Mouse (Mus musculus): ENCODE data around the gene Serpina5. TPM values are rescaled to one million over a fixed set of nuclear protein-coding genes. Genes with fewer than 3 reads are reported as not detected.

Gene Serpina5
- polyA plus RNA-seq, 1 experiment from 2014 or later, result not detected

DNA sequence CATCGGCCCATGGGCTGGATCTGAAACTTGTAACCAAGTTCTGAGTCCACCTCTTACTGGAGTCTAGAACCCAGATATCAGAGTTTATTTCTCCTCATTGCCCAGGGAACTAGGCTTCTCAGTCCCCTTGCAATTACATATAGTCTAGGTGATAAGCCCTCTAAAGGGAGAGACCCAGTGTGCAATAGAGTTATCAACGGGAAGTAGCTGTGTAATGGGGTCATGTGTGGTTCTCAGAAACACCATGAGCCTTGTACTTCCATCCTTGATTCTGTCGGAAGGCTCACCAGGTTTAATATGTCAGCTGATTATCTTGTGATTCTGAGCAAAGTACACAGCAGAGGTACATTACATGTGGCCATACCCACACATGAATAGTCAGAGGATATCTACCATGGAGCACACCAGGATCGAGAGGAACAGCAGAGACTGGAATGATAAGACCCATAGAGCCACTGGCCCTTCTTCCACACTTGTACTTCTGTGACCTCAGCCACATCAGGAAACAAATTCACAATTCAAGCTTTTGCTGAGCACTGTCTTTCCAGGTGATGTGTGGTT, 39.7 kb downstream of the Serpina5 start:
- 93% methylated on average over 4 of the region's 4 CpGs for WGBS
- no peak overlapping the region for H3K4me3 ChIP-seq (replicated peaks)
- no peak for ATAC-seq (ENCODE audit: low FRiP score)

DNA sequence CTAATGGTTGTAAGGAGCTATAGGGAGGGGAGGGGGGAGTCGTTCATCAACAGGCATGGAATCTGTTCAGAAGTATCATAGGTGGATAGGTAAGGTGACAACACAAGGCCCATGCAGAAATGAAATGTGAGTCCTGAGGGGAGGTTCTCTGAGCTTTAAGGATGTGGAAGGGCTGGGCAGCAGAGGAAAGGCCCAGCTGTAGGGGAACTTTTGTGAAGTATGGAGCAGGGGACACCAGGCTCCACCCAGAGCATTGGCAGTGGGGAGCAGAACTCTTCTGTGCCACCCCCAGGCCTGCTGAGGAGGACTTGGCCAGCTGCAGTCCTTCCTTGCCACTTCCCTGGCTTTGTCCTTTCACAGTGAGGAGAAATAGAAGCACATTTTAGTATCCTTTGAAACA, 40.6 kb downstream of the Serpina5 start:
- no peak overlapping the region for H3K9ac ChIP-seq
- no peak for ATAC-seq (ENCODE audit: low FRiP score)
- H3K36me3 ChIP-seq (replicated peaks), result no peaks in the 10 kb centered on the region
- no peak overlapping the region for H3K27ac ChIP-seq
- no peaks in the 10 kb centered on the region for H3K4me1 ChIP-seq
- H3K9me3 ChIP-seq, result no peaks in the 10 kb centered on the region
- H3K4me2 ChIP-seq, result no peak overlapping the region
- no peak overlapping the region for H3K4me3 ChIP-seq (replicated peaks)
- 93% methylated on average over 1 of the region's 1 CpGs for WGBS
- H3K27me3 ChIP-seq, result no peaks in the 10 kb centered on the region

More for the DNA sequence above, 39.7 kb downstream of the Serpina5 start:
- no peak overlapping the region for H3K27ac ChIP-seq
- H3K9ac ChIP-seq, result no peak overlapping the region
- no peaks in the 10 kb centered on the region for H3K9me3 ChIP-seq
- H3K4me1 ChIP-seq, result no peaks in the 10 kb centered on the region
- no peak overlapping the region for H3K4me2 ChIP-seq
- no peaks in the 10 kb centered on the region for H3K36me3 ChIP-seq (replicated peaks)
- no peaks in the 10 kb centered on the region for H3K27me3 ChIP-seq

- H3K27ac ChIP-seq, result no peak overlapping the region
- WGBS, result 73% methylated on average over 1 of the region's 1 CpGs
- no peaks in the 10 kb centered on the region for H3K4me1 ChIP-seq
- no peak overlapping the region for H3K9ac ChIP-seq
- H3K36me3 ChIP-seq (replicated peaks), result no peaks in the 10 kb centered on the region
- no peak overlapping the region for H3K4me3 ChIP-seq (replicated peaks)
- no peaks in the 10 kb centered on the region for H3K9me3 ChIP-seq
- no peak overlapping the region for H3K4me2 ChIP-seq
- no peaks in the 10 kb centered on the region for H3K27me3 ChIP-seq
- ATAC-seq (ENCODE audit: low FRiP score), result no peak
Observed at GRCm38 (mm10) chr12:104142427-104142826, 41.5 kb downstream of the Serpina5 start.

DNA sequence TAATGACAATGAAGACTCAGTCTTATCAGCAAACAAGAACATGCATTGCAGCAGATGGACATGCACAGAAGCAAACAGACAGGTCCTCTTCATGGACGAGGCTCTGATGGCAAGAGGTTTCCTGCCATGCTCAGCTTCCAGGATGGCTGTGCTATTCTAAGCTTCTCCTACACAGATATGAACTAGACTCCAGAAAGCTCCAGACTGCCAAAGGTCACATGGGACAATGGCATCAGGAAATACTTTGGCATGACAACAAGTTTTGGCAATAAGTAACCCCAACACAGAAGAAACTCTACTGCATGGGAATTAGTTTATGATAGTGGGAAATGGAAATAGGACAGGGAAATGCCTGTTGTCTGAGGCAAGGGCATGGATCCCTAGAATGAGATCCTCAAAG, 42.4 kb downstream of the Serpina5 start:
- H3K36me3 ChIP-seq (replicated peaks), result no peaks in the 10 kb centered on the region

DNA sequence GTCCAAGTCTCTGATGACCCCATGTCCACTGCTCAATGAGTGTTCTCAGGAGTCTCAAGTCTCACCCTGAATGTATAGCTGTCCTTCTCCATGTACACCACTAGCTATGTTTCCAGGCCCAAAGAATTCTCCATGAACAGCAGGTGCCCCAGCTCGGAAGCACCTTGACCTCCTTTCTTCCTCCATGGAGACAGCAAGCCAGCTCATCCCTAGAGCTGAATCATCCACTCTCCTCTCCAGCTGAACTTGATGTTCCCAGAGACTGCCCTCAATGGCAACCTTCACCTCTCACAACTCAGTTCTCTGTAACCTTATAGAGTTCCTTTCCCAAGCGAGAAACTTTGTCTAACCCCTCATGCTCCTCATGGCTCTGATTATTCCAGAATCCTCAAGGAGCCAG, 44.7 kb downstream of the Serpina5 start:
- H3K27ac ChIP-seq, result no peak overlapping the region
- H3K36me3 ChIP-seq (replicated peaks), result no peaks in the 10 kb centered on the region
- no peak overlapping the region for H3K9ac ChIP-seq
- H3K9me3 ChIP-seq, result no peaks in the 10 kb centered on the region
- ATAC-seq (ENCODE audit: low FRiP score), result no peak
- H3K27me3 ChIP-seq, result no peaks in the 10 kb centered on the region
- no peaks in the 10 kb centered on the region for H3K4me1 ChIP-seq
- H3K4me3 ChIP-seq (replicated peaks), result no peak overlapping the region
- WGBS, result 86% methylated on average over 2 of the region's 2 CpGs
- no peak overlapping the region for H3K4me2 ChIP-seq

More for the DNA sequence above, 42.4 kb downstream of the Serpina5 start:
- Histone ChIP-seq H3K27me3 (no peaks in the 10 kb centered on the region), H3K4me2 (no peak overlapping the region), H3K4me1 (no peaks in the 10 kb centered on the region), H3K9ac (no peak overlapping the region), H3K4me3 (replicated peaks) (no peak overlapping the region), H3K9me3 (no peaks in the 10 kb centered on the region), H3K27ac (no peak overlapping the region)
- WGBS, result 81% methylated on average over 1 of the region's 1 CpGs
- ATAC-seq (ENCODE audit: low FRiP score), result no peak

- no peak for ATAC-seq (ENCODE audit: low FRiP score)
- Histone ChIP-seq H3K9me3 (no peaks in the 10 kb centered on the region), H3K4me3 (replicated peaks) (no peak overlapping the region), H3K9ac (no peak overlapping the region), H3K36me3 (replicated peaks) (no peaks in the 10 kb centered on the region), H3K27ac (no peak overlapping the region), H3K4me1 (no peaks in the 10 kb centered on the region), H3K27me3 (no peaks in the 10 kb centered on the region), H3K4me2 (no peak overlapping the region)
- 89% methylated on average over 2 of the region's 2 CpGs for WGBS
Observed at GRCm38 (mm10) chr12:104151989-104152388, 51.1 kb downstream of the Serpina5 start.

DNA sequence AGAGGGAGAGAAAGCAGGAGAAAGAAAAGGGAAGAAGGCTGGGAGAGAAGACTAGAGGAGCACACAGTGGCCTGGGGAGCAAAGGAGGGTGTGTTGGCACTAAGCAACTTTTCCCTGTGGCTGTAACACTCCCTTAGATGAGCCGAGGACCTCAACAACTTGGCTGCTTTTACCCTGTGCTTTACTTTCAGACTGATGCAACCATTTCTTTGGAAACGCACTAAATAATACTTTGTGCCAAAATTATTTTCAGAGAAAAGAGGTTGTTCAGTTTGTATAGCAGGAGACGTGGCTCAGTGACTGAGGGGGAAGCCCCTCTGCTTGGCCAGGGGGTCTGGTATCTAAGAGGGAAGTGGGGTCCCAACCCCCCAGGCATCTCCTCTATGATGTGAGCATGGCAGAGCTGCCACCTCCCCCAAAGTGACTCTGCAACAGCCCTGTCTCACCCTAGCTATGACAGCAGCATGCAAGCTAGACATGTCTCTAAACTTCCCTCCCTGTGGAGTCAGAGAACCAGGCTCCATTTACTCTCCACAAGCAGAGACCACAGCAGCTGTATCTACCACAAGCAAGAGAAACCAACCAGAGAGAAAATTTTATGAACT, 52.2 kb downstream of the Serpina5 start:
- no peak overlapping the region for H3K4me2 ChIP-seq
- no peaks in the 10 kb centered on the region for H3K4me1 ChIP-seq
- H3K36me3 ChIP-seq (replicated peaks), result no peaks in the 10 kb centered on the region
- ATAC-seq (ENCODE audit: low FRiP score), result no peak
- H3K9ac ChIP-seq, result no peak overlapping the region
- no peaks in the 10 kb centered on the region for H3K27me3 ChIP-seq
- 88% methylated on average over 3 of the region's 3 CpGs for WGBS
- no peak overlapping the region for H3K27ac ChIP-seq
- no peak overlapping the region for H3K4me3 ChIP-seq (replicated peaks)
- H3K9me3 ChIP-seq, result no peaks in the 10 kb centered on the region

DNA sequence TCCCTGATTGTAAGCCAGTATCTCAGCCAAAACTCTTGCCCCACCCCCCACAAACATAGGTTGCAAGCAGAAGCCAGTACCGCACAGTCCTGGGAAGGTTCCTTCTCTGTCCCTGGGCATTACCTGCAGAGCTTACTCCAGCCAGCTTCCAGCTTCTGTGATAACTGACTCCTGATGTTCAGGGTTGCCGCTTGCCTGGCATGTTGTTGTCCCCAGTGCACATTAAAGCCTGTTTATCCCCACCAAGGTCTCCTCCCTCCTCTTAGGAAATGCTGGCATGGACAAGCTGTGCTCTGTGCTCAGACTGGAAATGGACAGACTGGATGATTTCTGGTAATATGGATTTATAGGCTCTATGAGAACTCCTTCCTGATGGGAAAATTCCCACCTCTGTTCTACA, 52.7 kb downstream of the Serpina5 start, which contains the start of gene Serpina3c:
TSS of gene Serpina3c (minus strand) at position 215 of the 400 bp plus-strand sequence.
- H3K27ac ChIP-seq, result no peak within 1 kb of the TSS
- H3K27me3 ChIP-seq, result no peaks in the 10 kb centered on the region
- no peaks in the 10 kb centered on the region for H3K36me3 ChIP-seq (replicated peaks)
- ATAC-seq (ENCODE audit: low FRiP score), result no peak
- H3K4me1 ChIP-seq, result no peaks in the 10 kb centered on the region
- H3K9ac ChIP-seq, result no peak within 1 kb of the TSS
- H3K4me2 ChIP-seq, result no peak within 1 kb of the TSS
- no peak within 1 kb of the TSS for H3K4me3 ChIP-seq (replicated peaks)
- H3K9me3 ChIP-seq, result no peaks in the 10 kb centered on the region
- WGBS, result 89% methylated on average over 2 of the region's 2 CpGs

Other genes with a start within 250 kb of the Serpina5 start
- gene Serpina1a, start 237.6 kb upstream of the Serpina5 start, polyA plus RNA-seq (2016; fragmentation: Nextera tagmentation; extraction: Ambion mirVana), result not detected in 2 replicates
- gene Serpina1c, start 196.2 kb upstream of the Serpina5 start, polyA plus RNA-seq (2016; fragmentation: Nextera tagmentation; extraction: Ambion mirVana), result not detected in 2 replicates
- not detected in 2 replicates for gene Serpina1e, start 142.1 kb upstream of the Serpina5 start, polyA plus RNA-seq (2016; fragmentation: Nextera tagmentation; extraction: Ambion mirVana)
- gene Serpina11, start 111.2 kb upstream of the Serpina5 start, polyA plus RNA-seq (2016; fragmentation: Nextera tagmentation; extraction: Ambion mirVana), result not detected in 2 replicates
- gene Serpina9, start 87.4 kb upstream of the Serpina5 start, polyA plus RNA-seq (2016; fragmentation: Nextera tagmentation; extraction: Ambion mirVana), result not detected in 2 replicates
- gene Serpina12, start 56.7 kb upstream of the Serpina5 start, polyA plus RNA-seq (2016; fragmentation: Nextera tagmentation; extraction: Ambion mirVana), result not detected in 2 replicates
- gene Serpina3a, start 11.6 kb downstream of the Serpina5 start, polyA plus RNA-seq (2016; fragmentation: Nextera tagmentation; extraction: Ambion mirVana), result not detected in 2 replicates
- gene Serpina3b, start 26.9 kb downstream of the Serpina5 start, polyA plus RNA-seq (2016; fragmentation: Nextera tagmentation; extraction: Ambion mirVana), result not detected in 2 replicates
- not detected in 2 replicates for gene Serpina3c, start 52.8 kb downstream of the Serpina5 start, polyA plus RNA-seq (2016; fragmentation: Nextera tagmentation; extraction: Ambion mirVana)
- gene Serpina3f, start 113.4 kb downstream of the Serpina5 start, polyA plus RNA-seq (2016; fragmentation: Nextera tagmentation; extraction: Ambion mirVana), result 0.11 and 0.17 TPM in 2 replicates
- not detected in 2 replicates for gene Serpina3g, start 135.1 kb downstream of the Serpina5 start, polyA plus RNA-seq (2016; fragmentation: Nextera tagmentation; extraction: Ambion mirVana)
- 0.09 TPM in 1 of 2 replicates, not detected in the other for gene Serpina3i, start 162.0 kb downstream of the Serpina5 start, polyA plus RNA-seq (2016; fragmentation: Nextera tagmentation; extraction: Ambion mirVana)
- gene Serpina3j, start 213.4 kb downstream of the Serpina5 start, polyA plus RNA-seq (2016; fragmentation: Nextera tagmentation; extraction: Ambion mirVana), result not detected in 2 replicates
- gene Serpina3k, start 237.4 kb downstream of the Serpina5 start, polyA plus RNA-seq (2016; fragmentation: Nextera tagmentation; extraction: Ambion mirVana), result not detected in 2 replicates
- not detected in 2 replicates for gene Serpina3m, start 237.4 kb downstream of the Serpina5 start, polyA plus RNA-seq (2016; fragmentation: Nextera tagmentation; extraction: Ambion mirVana)